Mouse (Mus musculus) cerebellum, postnatal 10 days (tissue): ENCODE data around the gene Gdpd1.
"Not testable (repeated sequence)": the region's sequence is repeated elsewhere in the genome, so short reads cannot be mapped to it uniquely, and the experiment has no call there.

Source experiments
- DNase-seq, 2 experiments: peaks; one replicate each; pipeline ENCODE4 v3.0.0; 2021; ENCODE audit warnings: mixed read lengths in 2 of 2

The Gdpd1 gene

DNA sequence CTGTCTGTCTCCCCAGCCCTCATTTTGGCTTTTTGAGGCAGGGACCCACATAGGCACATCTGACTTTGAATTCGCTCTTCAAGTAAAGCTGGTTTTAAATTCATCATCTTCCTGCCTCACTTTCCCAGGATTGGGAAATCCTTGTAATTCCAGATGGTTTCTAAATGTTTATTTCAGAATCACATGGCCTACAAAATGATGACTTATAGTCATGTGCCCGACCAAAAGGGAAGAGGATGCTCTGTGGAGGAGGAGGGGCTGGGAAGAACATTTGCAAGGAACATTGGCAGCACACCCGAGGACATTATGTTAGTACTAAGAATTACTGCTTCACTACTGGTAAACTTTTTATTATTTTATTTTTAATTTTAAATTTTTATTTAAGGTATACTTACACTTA is 48.5 kb downstream of the Gdpd1 start:
- DNase-seq: no peak

- DNase-seq: not testable (repeated sequence)
Observed at GRCm38 (mm10) chr11:87023240-87023639, 50.6 kb downstream of the Gdpd1 start.

DNA sequence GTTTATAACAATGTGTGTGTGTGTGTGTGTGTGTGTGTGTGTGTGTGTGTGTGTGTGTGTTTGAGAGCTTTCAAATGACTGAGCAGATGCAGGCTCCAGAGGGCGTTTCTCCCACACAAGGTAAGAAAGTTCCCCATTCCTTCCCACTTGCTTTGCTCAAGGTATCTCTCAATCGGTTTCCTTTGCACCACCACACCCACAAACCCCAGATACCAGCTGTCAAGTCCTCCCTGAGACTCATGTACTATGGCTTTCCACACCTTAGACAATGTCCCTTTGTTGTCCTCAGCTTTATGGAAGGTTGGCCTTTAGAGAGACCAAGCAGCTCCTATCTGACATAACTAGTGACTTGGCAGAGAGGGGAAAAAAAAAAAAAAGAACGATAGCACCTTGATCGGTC is 51.1 kb downstream of the Gdpd1 start:
- no peak for DNase-seq

DNA sequence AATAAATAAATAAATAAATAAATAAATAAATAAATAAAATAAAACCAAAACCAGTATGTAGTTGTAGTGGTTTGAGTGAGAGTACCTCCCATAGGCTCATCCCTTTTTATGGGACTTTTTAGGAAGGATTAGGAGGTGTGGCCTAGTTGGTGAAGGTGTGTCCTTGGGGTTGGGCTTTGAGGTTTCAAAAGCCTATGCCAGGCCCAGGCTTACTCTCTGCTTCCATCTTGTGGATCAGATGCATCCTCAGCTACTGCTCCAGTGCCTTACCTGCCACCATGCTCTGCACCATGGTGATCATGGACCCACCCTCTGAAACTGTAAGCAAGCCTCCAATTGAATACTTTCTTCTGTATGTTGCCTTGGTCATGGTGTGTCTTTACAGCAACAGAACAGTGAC is 52.3 kb downstream of the Gdpd1 start:
- no peak for DNase-seq

DNA sequence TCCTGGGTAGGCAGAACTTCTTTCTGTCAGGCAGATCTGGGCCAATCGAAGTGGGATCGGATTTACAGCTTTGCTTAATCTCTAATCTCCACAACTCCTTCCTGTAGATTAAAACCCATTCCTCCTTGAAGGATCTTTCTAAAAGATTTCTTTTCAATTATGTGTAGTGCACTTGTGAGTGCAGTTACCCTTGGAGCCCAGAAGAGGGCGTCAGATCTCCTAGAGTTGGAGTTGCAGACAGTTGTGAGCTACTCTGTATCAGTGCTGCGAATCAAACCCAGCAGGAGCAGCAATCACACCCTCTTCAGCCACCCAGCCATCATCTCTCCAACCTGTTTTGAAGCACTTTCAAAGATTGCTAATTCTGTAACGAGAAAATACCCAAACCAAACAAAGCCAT is 53.4 kb downstream of the Gdpd1 start:
- DNase-seq: no peak

DNA sequence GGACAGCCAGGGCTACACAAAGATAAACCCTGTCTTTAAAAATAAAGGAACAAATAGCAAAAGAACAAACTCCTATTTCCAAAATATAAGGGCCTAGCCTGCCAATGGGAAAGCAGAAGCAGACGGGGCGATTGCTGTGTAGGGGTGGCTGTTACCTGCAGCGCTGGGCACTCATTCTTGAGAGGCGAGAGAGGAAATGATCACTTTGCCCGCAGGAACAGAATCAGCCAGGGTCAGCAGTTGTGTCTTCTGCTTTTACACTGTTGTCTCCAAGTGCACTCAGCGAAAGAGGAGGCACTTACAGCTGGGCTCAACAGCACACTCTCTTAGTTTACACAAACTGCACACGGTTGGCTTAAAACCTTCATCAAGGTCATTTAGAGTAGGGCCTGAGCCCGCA is 54.4 kb downstream of the Gdpd1 start:
- no peak for DNase-seq

DNA sequence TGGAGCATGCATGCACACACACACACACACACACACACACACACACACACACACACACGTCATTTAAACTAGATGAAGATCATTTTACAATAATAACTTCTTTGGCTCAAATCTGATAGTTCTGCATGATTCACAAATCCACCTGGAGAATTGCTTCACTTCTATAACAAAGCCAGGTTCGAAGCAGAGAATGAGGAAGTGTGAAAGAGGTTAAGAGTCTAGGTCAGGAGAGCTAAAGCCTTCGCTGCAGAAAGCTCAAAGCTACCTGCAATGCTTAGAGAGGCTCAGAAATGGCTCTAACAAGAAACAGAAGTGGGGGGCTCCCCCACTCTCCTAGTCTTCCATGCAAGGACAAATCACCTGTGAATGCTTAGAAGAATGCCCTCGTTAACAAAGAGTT is 55.8 kb downstream of the Gdpd1 start:
- no peak for DNase-seq

GRCm38 (mm10) chr11:87015691-87016090 is 58.2 kb downstream of the Gdpd1 start:
- DNase-seq: no peak

DNA sequence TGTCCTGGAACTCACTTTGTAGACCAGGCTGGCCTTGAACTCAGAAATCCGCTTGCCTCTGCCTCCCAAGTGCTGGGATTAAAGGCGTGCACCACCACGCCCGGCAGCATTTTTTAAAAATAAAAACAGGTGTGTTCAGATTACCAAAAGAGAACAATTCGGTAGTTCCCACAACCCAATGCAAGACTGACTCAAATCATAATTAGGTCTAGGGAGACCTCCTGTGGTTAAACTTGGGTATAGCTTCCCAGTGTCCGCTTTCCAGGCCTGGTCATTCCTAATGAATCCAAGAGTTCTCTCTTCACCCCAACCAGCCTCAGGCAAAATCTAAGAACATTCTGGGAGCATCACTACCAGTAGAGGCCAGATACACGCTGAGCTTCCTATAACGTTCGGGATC is 63.4 kb downstream of the Gdpd1 start:
- DNase-seq: peak; percentile 76 to 87

GRCm38 (mm10) chr11:87007371-87007770 is 66.5 kb downstream of the Gdpd1 start:
- no peak for DNase-seq

DNA sequence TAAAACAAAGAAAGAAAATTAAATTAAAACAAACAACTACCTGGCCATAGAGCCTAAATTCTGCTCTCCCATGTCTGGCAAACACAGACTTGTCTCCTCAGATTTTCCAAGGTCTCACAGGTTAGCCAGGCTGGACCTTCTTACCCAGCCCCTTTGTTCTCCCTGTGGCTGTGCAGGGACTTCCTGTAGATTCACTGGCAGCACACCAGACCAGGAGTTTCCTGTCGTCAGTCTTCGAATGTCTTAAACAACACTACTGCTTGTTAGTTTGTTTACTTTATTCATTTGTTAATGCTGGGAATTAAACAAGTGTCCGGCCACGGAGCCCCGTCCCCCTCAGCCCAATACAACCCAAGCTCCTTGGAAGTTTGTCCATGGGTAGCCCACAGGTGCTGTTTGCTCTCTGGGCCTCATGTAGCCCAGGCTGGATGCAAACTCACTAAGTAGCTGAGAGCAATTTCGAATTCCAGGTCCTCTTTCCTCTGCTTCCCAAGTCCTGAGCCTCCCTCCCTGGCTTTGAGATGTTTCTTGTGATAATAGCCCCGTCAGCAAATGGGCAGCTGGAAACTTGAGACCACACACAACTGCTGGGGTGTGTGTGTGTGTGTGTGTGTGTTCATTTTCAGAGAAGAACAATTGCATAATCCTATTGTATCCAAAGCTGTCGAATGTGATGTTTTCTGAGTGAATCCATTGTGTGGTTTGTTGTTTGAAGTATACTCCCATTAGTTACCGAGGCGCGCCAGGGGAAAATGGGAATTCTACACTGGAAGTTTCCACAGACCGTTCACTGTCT is 68.7 kb downstream of the Gdpd1 start:
- no peak for DNase-seq

DNA sequence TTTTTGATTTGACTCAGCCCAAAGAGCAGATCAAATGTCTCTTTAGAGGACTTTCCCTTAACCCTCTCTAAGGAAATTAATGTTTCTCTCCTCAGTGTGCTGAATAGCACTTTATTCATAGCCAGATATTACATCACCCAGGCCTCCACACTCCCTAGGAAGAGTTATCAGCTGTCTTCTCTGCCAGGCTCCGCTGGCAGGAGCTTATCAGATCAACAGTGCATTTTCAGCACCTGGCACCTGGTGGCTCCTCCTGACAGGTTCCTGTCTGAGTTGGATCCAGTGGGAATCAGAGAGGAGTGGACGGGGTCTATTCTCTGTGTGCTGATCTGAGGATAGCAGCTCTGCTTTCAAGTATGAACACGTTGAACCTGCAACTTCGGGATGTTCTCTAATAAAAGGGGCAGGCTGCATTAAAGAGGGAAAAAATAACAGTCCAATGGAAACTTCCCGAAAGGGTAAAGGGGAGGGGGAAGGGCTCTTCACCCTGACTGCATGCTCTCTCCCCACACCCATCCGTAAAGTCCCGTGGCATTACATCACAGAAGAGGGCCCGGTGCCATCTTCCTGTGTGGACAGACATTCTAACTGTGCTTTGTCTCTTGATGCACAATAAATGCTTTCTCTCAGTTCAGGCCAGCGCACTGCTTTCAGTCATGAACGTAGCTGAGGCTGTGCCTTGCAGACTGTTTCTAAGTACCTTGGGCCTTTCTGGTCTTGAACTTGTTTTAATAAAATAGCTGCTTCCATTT is 71.6 kb downstream of the Gdpd1 start:
- DNase-seq: peak in 1 of 2 experiments; percentile 22

GRCm38 (mm10) chr11:87001217-87001616 is 72.6 kb downstream of the Gdpd1 start:
- DNase-seq: no peak

DNA sequence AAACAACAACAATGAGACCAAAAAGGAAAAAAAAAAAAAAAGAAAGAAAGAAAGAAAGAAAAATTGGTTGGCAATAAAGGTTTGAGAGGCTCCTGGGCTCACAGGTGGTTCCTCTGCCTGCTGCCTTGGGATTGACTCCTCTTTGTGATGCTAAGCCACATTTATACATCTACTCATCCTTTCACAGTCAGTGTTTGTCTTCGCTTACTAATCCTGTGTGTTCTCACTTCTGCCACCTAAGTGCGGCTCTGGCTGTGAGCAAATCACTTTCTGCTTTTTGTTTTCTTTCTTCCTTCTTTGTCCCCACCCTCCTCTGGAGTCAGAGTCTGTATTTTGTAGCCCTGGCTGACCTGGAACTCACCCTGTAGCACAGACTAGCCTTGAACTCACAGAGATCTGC is 77.6 kb downstream of the Gdpd1 start:
- no peak for DNase-seq

DNA sequence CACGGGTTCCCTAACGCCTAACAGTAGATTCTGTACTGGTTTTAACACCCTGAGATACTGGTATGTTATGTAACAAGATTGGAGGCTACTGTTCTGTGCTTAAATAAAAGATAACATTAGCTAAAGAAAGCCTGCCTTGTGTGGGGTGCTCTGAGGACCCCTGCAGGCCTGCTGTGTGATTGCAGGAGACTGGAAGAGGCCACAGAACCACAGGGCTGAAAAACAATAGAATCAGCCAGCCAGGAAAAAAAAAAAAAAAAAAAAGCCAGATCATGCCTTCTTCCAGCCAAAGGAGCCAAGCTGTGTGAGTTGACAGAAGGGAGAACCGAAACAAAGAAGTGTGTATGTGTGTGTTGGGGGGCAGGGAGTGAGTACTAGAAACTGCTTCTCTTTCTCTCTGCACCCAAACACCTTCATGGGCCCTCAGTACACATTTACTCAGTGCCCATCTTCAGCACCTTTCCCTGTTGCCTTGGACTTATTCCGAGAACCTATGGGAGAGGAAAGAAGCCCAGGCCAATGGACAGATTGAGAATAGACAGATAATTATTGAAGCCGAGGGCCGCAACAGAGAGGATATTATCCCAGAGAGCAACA is 78.1 kb downstream of the Gdpd1 start:
- peak; percentile 70 to 75 for DNase-seq

DNA sequence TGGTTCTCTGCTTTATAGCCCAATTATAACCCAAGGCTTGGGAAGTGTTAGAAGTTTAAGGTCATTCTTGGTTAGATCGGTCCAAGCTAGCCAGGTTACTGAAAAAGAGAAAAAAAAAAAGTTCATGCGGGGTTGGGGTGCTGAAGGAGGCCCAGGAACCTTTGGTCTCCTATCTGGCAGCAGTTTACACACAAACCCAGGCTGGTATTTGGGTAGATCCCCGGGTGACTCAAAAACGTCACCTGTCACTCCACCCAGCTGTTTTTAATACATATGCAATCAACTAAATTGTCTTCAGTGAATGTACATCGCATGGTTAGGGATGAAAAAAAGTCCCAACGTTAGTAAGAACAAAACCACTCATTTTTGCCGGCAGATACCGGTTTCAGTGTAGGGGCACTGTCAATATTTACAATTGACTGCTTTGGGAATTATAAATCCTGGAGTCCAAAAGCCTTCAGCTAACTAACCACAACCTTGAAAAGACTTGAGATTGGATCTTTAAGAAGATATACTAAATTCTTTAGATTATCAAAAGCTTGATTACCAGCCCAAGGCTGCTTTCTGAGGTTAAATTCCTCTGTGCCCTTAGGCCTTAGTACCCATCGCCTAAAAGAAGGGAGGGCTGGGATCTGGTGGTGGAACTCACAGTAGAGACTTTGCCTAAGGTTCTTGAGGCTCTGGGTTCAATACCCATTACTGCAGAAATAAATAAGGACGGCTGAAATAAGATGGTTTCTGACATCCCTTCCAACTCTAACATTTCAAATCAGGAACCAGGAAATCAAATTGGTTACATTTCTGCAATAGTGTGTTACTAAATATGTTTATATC is 78.9 kb downstream of the Gdpd1 start:
- no peak for DNase-seq

GRCm38 (mm10) chr11:86994330-86994729 is 79.5 kb downstream of the Gdpd1 start:
- DNase-seq: no peak

- DNase-seq: peak; percentile 98 to 99
Observed at GRCm38 (mm10) chr11:86993041-86994037, 80.5 kb downstream of the Gdpd1 start, which contains the start of gene Ypel2. Ypel2 (minus strand) TSS chr11:86993707.

DNA sequence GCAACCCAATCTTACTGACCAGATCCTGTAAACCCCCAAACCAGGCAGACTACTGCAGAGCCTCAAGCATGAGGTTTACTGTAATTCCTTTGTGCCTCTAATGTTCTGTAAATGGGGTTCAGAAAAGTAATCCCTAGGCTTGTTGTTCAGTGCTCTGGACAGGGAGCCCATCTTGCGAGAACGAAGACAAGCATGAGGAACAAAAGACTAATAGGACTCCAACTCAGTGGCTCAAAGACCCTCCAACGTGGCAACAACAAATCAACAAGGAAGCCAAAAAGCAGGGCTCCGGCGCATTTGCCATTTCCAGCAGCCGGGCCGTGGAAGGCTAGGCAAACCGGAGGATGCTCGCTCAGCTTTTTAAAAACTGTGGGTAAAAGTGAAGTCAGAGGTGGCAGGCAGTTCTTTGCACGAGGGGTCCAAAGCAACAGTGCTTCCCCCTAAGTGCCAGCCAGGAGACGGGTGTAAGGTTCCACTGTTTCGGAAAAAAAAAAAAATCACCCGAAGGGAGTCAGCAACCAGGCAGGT is 81.3 kb downstream of the Gdpd1 start:
- peak; percentile 36 to 52 for DNase-seq

- no peak for DNase-seq
Observed at GRCm38 (mm10) chr11:86991241-86991640, 82.6 kb downstream of the Gdpd1 start.

DNA sequence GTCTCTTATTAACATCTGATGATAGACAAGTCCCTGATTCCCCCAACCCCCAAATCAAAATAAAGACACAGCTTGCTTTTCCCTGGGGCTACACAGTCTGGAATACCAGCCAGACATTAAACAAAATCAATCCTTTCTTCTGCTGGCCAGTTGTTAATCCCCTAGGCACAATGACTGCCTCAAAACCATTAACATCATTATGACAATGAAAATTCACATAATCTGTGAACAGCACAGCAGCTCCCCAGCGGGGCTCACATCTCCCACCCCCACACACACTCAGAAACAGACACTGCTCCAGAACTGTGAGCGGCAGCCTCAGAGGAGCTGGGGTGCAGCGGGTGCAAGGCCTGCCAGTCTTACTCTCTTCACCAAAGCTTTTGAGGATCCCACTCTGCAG is 83.6 kb downstream of the Gdpd1 start:
- DNase-seq: no peak
